Mouse (Mus musculus) brain, adult 2 months (tissue): ENCODE measurements around the gene Synpo2.
"Not testable (repeated sequence)": the region's sequence is repeated elsewhere in the genome, so short reads cannot be mapped to it uniquely, and the experiment has no call there.

Experiments
- DNase-seq: peaks from one replicate; pipeline ENCODE4 v3.0.0; 2011; ENCODE audit warnings: low read depth, low spot score

Synpo2 gene

DNA sequence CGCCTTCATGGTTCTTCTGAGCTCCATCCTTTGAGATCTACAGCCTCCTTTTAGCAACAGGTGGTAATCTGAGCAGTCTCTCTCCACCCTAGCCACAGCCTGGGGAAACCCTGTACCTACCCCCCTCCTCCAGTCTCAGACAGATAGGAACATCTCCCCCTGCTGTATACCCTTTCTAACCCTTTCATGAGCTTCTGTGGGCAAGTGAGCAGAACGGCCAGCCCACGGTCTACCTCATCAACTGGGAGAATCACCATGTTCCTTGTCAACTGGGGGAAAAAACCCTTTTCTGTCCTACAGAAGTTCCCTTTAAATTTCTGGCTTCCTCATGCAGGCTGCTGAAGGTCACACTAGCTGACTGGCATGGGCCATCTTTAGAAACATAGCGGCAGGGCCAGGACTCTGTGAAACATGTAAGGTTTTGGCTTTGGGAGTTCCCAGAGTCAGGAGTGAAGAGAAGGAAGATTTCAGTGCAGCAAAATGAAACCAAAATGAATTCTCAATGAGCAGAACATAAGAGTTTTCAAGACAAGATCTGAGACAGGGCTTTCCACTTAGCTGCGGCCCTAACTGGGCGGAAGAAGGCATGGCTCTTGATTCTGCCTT is 104.7 kb downstream of the Synpo2 start:
- no peak for DNase-seq

DNA sequence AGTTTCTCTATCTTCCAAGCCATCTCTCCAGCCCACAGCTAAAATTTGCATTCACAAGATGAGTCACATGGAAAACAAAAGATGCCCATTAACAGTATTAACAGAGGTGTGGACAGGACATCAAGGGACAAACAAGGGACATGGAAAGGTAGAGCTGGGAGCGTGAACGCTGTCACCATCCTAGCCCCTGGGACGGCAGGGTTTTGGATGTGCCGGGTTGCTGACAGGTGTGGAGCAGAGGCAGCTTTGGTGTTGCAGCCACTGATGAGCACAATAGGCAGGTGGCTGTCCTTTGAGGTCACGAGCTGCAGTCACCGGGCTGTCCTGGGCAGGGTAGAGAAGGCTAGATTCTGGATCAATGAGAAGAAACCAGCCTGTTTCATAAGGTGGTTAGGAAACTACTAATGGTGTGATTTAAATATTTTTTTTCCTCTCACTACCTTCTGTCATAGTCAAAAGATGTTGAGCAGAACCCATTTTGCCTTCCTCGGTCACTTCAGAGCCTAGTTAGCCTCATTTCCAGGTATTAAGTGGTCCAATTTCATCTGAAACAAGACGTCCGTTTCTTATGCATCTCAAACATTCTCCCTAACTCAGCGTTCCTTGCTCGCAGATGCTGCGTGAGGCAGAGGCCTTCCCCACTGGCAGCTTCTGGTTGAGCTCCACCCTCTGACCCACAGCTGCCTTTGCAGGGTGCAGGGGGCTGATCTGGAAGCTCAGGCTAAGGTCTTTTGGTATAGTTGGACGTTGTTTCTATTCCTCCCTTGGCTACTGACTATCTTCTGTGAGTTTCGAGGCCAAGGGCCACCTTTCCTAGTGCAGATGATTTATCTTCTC is 105.4 kb downstream of the Synpo2 start:
- DNase-seq, result no peak

DNA sequence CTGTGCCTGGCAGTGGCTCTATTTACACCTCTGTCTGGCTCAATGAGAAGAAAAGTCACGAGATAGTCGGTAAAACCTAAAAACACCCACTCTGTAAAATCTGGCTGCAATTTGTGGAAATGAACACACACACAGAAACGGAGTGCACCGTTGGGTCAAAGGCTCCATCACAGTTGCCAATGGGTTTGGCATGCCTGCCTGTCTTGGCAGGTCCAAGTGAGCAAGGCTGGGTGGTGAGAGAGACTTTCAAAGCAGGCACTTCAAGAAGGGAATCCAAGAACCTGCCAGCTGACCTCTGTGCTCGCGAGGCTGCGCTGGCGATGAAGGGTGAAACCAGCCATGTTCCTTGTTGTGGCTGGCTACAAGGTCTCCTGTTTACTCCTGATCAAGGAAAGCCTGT is 107.2 kb downstream of the Synpo2 start:
- no peak for DNase-seq

DNA sequence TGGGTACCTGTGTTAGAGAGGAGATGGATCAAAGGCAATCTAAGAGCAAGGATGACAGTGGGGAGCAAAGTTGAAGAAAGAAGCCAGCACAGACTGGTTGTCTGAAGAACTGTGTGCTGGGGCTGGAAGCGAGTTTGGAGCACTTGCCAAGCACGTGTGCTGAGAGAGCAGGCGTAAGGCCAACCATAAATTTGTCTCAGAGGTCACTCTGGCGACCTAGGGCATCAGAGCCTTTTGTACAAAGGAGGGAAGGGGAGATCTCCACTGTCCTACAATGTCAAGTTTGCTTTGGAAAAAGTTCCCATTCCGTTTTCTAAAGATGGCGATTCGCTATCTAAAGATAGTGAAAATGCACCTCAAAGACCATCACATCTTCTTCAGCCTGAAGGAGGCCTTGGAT is 107.9 kb downstream of the Synpo2 start:
- no peak for DNase-seq

DNA sequence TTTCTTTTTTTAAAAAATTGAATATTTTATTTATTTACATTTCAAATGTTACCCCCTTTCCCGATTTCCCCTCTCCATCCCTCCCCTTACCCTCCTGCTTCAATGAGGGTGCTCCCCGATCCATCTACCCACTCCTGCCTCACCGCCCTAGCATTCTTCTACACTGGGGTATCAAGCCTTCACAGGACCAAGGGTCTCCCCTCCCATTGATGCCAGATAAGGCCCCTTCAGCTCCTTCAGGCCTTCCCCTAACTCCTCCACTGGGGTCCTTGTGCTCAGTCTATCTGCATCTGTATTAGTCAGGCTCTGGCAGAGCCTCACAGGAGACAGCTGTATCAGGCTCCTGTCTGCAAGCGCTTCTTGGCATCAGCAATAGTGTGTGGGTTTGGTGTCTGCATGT is 109.2 kb downstream of the Synpo2 start:
- not testable (repeated sequence) for DNase-seq

DNA sequence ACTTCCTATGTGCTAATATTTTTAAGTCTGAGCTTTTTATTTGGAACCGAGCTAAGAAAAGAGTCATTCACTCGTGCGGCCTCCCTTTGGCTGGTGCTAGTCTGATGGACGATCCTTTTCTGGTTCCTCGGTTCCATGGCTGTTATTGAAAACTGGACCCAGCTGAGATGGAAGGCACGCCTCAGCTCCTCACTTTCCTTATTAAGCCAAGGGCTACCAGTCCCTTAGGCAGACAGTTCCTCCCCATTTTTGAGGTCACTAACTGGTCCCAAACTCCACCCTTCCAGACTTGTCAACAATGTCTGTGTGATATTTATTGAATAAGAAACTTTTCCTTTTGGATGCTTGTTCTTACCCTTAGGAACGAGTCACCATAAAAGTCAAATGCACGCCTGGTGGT is 112.1 kb downstream of the Synpo2 start:
- DNase-seq, result no peak

DNA sequence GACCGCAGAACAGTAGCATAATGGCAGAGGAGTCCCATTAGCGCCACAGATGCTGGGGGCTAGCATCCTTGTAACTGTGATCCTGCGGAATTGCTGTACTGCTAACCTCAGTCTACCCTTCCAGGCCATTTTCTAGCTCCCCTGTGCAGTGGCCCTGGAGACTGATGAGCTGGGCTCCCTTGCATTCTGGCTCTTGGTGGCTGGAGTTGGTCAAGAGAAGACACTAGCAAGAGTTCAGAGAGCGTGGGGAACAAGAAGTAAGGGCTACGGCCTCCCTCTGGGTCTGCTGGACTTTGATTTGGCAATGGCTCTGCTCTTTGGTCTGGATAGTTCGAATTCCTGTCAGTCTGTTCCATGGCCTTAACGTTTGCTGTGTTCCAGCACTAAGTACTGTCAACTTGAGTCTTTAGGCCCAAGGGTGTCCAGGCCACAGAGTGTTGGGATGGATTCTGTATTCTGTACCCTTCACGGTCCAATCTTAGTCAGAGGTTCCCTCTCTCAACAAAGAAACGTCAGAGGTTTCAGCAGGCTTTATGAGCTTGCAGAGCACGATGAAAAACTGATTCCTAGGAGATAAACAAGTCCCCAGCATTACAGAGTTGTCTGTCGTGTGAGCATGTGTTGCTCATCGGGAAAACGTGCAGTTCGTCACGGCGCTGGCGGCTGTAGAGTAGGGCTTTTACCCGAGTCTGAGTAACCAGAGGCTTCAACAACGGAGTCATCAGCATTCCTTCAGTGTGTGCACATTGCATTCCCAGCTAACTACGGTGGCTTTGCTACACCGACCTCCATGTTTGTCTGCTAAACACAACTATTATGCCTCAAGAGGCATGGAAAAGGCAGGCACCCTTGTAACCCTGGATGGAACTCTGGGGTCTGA is 113.6 kb downstream of the Synpo2 start:
- no peak for DNase-seq

DNA sequence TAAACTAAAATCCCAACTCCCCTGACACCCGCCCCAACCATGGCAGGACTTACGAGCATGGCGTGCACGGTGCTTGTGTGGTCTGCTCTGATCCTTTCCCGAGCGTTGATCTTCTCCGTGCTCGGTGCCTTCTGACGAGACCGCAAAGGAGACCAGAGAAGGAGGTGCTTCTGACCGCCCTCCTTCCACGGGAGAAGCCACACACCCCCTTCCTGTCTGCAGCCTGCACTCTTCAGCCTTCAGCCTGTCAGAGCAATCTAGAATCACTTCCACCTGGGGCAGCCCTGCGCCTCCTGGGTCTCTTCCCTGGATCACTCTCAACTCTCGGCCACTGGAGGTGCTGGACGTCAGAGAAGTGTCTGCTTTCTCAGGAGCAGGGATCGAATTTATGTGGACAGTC is 119.0 kb downstream of the Synpo2 start:
- DNase-seq, result no peak

DNA sequence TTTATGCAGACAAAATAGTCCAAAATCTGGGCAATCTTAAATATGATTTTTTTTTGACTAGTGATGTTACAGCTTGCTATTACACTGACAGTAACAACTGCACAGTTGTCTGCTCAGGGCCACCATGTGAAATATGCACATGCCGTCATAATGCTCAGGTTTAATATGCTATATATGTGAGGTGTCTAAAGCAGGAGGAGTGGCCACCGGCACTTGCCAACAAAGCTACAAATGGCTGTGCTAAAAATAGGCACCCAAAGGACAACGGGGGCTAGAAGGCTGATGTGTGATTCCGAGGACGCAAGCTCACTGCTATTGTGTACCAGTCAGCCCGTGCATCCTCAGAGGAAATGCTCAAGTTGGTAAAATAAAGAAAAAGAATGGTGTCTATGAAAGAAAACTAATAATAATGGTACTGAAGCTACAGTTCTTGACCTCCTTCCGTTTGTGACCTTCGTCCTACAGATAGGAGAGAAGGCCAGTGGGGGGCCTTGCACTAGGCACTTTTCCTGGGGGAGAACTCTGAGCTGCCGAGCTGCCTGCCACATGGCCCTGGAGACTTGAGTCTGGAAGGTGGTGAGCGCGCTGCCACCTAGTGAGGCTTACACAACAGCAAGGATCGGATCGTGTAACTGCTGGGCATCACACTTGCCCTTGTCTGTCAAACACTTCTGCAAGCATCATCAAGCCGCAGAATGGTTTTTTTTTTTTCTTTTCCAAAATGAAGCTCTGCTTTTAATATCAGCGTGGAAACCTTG is 120.0 kb downstream of the Synpo2 start:
- DNase-seq, result peak; percentile 68

DNA sequence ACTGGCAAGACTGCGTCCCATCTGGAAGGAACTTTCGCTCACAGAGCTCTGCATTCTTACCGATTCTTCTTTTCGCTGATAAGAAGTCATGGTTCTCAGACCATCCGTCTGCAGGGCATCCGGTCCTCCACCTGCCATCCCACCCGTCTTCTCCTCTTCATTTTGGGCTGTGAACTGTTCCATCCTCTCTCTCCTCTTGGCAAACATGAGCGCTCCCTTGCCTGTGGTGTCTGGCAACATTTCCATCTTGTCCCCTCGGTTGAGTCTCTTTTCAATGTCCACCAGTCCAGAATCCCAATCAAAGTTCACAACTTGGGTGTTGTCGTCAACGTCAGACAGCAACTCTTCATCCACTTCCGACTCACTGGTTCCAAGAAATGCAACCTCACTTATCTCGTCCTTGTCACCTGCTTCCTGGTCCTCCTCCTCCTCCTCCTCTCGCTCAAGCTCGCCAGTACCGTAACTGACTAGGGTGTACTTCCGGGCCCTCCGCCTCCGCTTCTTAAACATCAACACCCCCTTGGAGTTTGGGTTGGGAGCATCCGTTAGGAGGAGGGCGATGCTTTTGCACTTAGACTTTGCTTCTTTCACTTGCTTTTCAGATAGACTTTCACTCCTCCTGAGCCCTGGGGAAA is 121.8 kb downstream of the Synpo2 start:
- no peak for DNase-seq

DNA sequence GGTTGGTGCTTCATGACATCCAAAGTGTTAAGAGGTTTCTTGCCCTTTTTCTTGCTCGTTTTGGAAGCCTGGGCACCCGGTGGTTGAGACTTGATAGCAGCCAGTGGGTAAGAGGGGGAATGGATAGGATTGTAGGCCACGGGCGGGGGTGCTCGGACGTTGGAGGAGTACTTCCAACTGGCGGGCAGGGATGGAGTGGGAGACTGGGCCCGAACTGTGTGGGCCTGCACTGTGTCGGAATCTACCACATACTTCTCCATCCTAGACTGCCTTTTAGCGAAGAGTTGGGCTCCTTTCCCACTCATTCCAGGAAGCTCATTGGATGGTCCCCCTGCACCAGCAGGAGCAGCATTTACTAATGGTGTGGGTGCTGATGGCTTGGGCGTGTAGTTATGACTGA is 123.2 kb downstream of the Synpo2 start:
- DNase-seq, result no peak

DNA sequence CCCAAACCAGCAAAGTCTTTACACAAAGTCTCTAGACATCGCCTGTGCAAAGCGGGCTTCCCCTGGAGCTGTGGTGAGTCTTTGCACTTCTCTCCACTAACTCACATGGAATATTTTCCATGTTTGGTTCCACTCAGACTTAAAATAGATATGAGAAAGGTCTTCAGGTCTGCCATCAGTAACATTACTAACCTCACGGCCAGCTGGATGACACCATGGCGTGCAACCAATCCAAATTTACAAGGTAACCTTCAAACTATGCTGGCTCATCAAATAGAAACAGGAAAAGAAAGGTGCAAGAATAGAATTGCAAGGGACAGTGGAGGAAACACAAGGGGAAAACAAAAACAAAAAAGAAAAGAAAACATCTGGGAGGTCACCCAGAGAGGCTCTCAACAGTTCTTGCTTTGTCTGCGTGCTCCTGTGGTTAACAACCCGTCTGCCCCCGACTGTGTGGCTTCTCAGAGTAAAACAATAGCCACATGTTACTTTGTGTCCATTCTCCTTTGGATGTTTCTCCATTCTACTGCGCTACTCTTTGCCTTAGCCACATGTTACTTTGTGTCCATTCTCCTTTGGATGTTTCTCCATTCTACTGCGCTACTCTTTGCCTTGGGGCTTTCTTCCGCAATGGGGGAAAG is 124.8 kb downstream of the Synpo2 start:
- DNase-seq, result no peak

DNA sequence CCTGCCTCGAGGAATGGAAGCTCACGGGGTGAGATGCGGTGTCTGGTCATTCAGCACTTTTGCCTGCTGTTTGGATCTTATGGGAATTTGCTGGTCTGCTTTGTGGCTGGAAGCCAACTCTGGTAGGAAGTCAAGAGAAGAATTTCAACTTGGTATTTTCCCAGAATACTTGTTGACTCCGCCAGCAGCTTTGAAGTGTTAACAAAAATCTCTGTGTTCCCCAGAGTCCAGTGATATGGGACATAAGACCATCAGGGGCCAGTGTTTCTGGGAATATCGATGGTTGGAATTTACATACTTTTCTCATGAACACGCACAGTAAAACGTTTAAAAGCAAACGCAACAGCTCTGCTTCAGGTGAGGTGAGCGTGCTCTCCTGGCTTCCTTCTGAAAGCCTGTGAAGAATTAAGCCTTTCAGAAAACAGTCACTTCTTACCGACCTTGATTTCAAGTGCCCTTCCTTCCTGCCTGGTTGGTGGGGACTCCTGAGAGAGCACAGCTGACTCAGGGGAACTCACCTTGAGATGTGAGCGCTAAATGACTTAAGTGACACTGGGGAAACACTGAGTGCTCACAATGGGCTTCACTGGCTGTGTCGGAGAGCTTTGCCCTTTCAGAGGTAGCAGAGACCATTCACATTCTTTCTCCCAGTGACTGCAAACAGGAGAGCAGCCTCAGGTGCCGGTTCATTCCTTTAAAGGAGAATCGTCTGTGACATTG is 128.0 kb downstream of the Synpo2 start:
- no peak for DNase-seq

DNA sequence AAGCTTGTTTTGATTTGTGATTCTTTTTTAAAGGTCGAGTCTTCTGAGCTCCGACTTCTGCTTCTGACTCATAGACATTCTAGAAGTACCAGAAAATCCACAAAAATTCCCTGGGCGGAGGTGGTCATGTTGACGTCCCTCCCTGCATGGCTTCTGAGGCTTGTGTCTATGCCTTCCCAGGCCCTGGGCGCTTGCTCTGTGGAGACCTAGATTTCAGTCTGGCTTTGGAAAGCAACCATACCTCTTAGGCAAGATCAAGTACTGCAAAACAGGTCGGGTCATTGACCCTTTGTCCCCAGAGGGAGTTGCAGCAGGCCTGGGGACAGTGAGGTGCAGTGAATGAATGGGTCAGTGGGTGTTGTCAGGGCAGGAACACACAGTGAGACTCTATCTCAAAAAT is 131.6 kb downstream of the Synpo2 start:
- DNase-seq, result no peak

DNA sequence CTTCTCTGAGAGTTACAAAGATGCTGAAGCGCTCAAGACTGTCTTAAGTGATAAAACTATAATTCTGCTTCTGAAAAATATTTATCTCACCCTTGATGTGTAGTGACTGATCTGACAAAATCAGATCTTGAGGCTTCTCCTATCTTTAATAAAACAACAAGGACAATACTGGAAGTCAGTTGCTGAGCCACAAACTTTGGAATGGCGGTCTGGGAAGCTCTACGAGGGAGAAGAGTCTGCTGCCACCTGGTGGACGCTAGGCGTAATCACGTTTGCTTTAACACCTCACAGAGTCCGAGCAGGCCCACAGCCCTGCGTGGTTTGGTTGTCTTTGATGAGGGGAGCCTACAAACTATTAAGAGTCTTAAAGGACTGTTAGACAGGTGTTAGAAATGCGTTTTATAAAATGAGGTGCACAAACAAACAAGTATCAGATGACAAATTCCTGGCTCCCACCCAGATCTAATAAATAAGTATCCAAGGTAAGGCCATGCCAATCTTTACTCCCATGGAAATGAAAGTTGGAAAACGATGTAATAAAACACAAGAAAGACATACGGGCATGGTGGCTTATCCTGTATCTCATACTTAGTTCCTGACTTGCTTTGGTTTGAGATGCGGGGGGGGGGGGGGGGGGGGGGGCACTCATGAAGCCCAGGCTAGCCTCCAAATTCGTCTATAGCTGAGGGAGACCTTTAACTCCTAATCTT is 132.6 kb downstream of the Synpo2 start:
- peak; percentile 84 for DNase-seq

DNA sequence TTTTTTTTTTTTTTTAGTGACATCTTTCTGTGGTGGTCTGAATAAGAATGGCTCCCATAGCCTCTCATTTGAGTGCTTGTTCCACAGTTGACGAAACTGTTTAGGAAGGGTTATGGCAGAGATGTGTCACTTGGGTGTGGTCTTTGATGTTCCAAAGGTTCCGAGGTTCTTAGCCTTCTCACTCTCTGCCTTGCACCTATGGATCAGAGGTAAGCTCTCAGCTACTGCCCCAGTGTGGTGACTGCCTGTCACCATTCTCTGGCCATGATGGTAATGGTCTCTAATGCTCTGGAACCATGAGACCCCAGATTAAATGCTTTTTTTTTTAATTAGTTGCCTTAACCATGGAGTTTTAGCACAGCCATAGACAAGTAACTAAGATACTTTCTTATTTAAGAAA is 134.2 kb downstream of the Synpo2 start:
- no peak for DNase-seq

DNA sequence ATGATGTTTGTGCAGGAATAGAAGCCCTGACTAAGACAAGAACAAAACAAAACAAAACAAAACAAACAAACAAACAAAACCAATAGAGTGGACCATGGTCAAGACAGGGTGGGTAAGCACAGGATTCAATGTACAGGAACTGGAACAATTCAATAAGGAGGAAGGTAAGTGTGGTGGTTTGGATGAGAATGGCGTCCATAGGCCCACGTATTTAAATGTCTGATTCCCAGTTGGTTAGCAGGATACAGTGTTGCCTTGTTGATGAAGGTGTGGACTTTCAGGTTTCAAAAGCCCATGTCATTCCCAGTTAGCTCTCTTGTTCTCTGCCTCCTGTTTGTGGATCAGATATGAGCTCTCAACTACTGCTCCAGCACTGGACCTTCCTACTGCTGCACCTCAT is 140.8 kb downstream of the Synpo2 start:
- no peak for DNase-seq

DNA sequence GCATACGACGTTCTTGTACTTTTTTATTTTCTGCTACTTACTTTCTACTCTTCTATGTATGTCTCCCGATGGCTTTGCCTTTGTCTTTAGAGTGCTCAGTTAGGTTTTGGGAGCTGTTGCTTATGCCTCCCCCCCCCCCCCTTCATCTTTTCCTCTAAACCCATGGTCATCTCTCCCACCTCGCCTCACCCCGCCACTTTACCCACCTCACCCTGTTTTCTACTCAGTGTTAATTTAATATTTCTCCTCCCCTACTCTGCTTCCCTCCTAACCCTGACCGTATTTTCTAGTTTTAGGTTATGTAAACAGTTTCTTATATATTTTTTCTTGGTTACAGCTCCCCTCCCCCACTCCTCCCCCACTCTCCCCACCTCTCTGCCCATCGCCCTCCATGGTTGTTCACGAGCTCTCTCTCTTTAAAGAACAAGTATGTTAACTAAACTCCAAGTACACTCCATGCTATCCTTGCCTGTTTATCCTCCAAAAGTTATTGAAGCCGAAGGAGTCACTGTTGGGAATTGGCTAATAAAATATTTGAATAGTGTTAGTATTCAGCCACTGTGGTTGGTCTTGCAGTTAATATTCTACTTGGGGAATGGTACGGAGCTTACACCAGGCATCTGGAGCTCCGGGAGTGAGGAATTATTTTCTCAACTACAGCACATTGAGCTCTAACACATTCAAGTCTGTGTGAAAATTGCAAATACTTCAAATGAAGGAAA is 142.1 kb downstream of the Synpo2 start:
- peak; percentile 5 for DNase-seq
